ENCODE assay signal across 17 mouse cellular contexts in the genomic region with DNA sequence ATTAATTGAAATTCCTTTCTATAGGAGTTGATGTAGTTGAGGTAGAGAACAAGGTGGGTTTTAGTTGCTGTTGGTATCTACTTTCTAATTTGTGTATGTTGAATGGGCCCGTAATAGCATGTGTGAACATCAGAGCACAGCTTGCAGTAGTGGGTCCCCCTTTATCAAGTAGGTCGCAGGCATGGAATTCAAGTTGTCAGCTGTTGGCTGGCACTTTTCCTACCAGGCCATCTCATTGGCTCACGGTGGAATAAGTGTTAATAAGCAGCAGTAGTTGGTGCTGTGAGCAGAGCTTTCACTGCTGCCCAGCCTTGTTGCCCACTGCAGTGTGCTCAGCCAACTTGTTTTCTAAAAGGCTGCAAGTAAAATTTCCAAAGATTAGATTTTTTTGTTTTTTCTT.
"Had no signal": no experiment of that assay in that cellular context is flagged by ENCODE, and none has a peak within 500 bp of the region (broad histone marks: within the 10 kb centered on the region; RNA-seq: fewer than 3 reads in every experiment).

No protein-coding gene starts in this region.

- H3K4me3 ChIP-seq: neural tube, embryonic 12.5 days; neural tube, embryonic 13.5 days; neural tube, embryonic 15.5 days; stomach, embryonic 15.5 days had no signal

- H3K27ac ChIP-seq: neural tube, embryonic 12.5 days; neural tube, embryonic 13.5 days; neural tube, embryonic 15.5 days; stomach, embryonic 15.5 days; stomach, postnatal 0 days had no signal

- H3K9me3 ChIP-seq: neural tube, embryonic 12.5 days; neural tube, embryonic 13.5 days; neural tube, embryonic 15.5 days; stomach, embryonic 15.5 days had no signal

- DNase-seq: retina, postnatal 1 day; right cerebral cortex, adult 18-20 months; right cerebral cortex, postnatal 14 days; right cerebral cortex, postnatal 25 days; right cerebral cortex, postnatal 4 days; spleen, adult 18-20 months; thymus, adult 18-20 months; thymus, adult 2 months; thymus, postnatal 14 days; thymus, postnatal 25 days; thymus, postnatal 36 days; thymus, postnatal 4 days had no signal

- H3K27me3 ChIP-seq: neural tube, embryonic 12.5 days; neural tube, embryonic 13.5 days; neural tube, embryonic 15.5 days; stomach, embryonic 15.5 days had no signal

- H3K4me2 ChIP-seq: neural tube, embryonic 12.5 days; neural tube, embryonic 13.5 days; neural tube, embryonic 15.5 days; stomach, embryonic 15.5 days had no signal

- H3K4me1 ChIP-seq: neural tube, embryonic 12.5 days; neural tube, embryonic 13.5 days; neural tube, embryonic 15.5 days; stomach, embryonic 15.5 days had no signal

- H3K9ac ChIP-seq: neural tube, embryonic 12.5 days; neural tube, embryonic 13.5 days; neural tube, embryonic 15.5 days; stomach, embryonic 15.5 days had no signal
